Mouse (Mus musculus): ENCODE measurements around the gene Trim46. TPM values are rescaled to one million over a fixed set of nuclear protein-coding genes. Genes with fewer than 3 reads are reported as not detected.

Gene Trim46
- polyA plus RNA-seq, 1 experiment from 2014 or later: 1.7 TPM

GRCm38 (mm10) chr3:89245688-89246171 is 379 bp downstream of the Trim46 start, which contains the start of gene Krtcap2:
TSS of gene Krtcap2 (plus strand) at chr3:89245966.
- DNase-seq (ENCODE audit: low spot score): no peak
- Histone ChIP-seq H3K9me3 (ENCODE audit: control insufficient read depth, low read length) (no peaks in the 10 kb centered on the region), H3K9ac (ENCODE audit: low read depth, low read length) (peak within 1 kb of the TSS; percentile 73), H3K27ac (ENCODE audit: low read depth, low read length) (0 out of 2 replicates have a peak within 1 kb of the TSS, but pooled peaks have one; percentile 6), H3K4me2 (peak within 1 kb of the TSS; percentile 84), H3K36me3 (ENCODE audit: control insufficient read depth, insufficient read depth, low read length) (no peaks in the 10 kb centered on the region), H3K4me1 (replicated peaks; ENCODE audit: control insufficient read depth, insufficient read depth, low read length) (peaks cover 34% of the 10 kb centered on the region), H3K27me3 (replicated peaks; ENCODE audit: control insufficient read depth, insufficient read depth, low read length) (peaks cover 24% of the 10 kb centered on the region), H3K4me3 (ENCODE audit: low read depth, low read length) (peak within 1 kb of the TSS; percentile 75)
- ATAC-seq (replicated peaks; ENCODE audit: low FRiP score): peak; percentile 4; the same call in 1 of the 2 replicates
- WGBS: 6% methylated on average over 20 of the region's 20 CpGs

- DNase-seq (ENCODE audit: low spot score) (no peak), ATAC-seq (replicated peaks; ENCODE audit: low FRiP score) (no peak)
- peaks cover 24% of the 10 kb centered on the region for H3K27me3 ChIP-seq (replicated peaks; ENCODE audit: control insufficient read depth, insufficient read depth, low read length)
- H3K4me3 ChIP-seq (ENCODE audit: low read depth, low read length): peak overlapping the region; percentile 75
- 3% methylated on average over 23 of the region's 26 CpGs for WGBS
- H3K9ac ChIP-seq (ENCODE audit: low read depth, low read length): no peak overlapping the region
- peaks cover 31% of the 10 kb centered on the region for H3K4me1 ChIP-seq (replicated peaks; ENCODE audit: control insufficient read depth, insufficient read depth, low read length)
- no peaks in the 10 kb centered on the region for H3K9me3 ChIP-seq (ENCODE audit: control insufficient read depth, low read length)
- H3K27ac ChIP-seq (ENCODE audit: low read depth, low read length): no peak overlapping the region
- H3K36me3 ChIP-seq (ENCODE audit: control insufficient read depth, insufficient read depth, low read length): no peaks in the 10 kb centered on the region
- peak overlapping the region; percentile 84 for H3K4me2 ChIP-seq
Measured at GRCm38 (mm10) chr3:89244982-89245687, 974 bp downstream of the Trim46 start.

GRCm38 (mm10) chr3:89244158-89244981 is 1.7 kb downstream of the Trim46 start:
- peaks cover 31% of the 10 kb centered on the region for H3K4me1 ChIP-seq (replicated peaks; ENCODE audit: control insufficient read depth, insufficient read depth, low read length)
- no peak for DNase-seq (ENCODE audit: low spot score)
- 18% methylated on average over 25 of the region's 25 CpGs for WGBS
- peak overlapping the region; percentile 84 for H3K4me2 ChIP-seq
- peaks cover 24% of the 10 kb centered on the region for H3K27me3 ChIP-seq (replicated peaks; ENCODE audit: control insufficient read depth, insufficient read depth, low read length)
- H3K4me3 ChIP-seq (ENCODE audit: low read depth, low read length): peak overlapping the region; percentile 75
- H3K9me3 ChIP-seq (ENCODE audit: control insufficient read depth, low read length): no peaks in the 10 kb centered on the region
- no peak for ATAC-seq (replicated peaks; ENCODE audit: low FRiP score)
- no peak overlapping the region for H3K9ac ChIP-seq (ENCODE audit: low read depth, low read length)
- H3K36me3 ChIP-seq (ENCODE audit: control insufficient read depth, insufficient read depth, low read length): no peaks in the 10 kb centered on the region
- H3K27ac ChIP-seq (ENCODE audit: low read depth, low read length): no peak overlapping the region

GRCm38 (mm10) chr3:89243609-89244008 is 2.5 kb downstream of the Trim46 start:
- Histone ChIP-seq H3K4me1 (replicated peaks; ENCODE audit: control insufficient read depth, insufficient read depth, low read length) (peaks cover 31% of the 10 kb centered on the region), H3K9ac (ENCODE audit: low read depth, low read length) (0 out of 2 replicates have a peak overlapping the region, but pooled peaks have one; percentile 20), H3K4me2 (peak overlapping the region; percentile 44), H3K27me3 (replicated peaks; ENCODE audit: control insufficient read depth, insufficient read depth, low read length) (peaks cover 24% of the 10 kb centered on the region), H3K9me3 (ENCODE audit: control insufficient read depth, low read length) (no peaks in the 10 kb centered on the region), H3K27ac (ENCODE audit: low read depth, low read length) (no peak overlapping the region), H3K36me3 (ENCODE audit: control insufficient read depth, insufficient read depth, low read length) (no peaks in the 10 kb centered on the region), H3K4me3 (ENCODE audit: low read depth, low read length) (peak overlapping the region; percentile 15; the same call in 1 of the 2 replicates)
- 19% methylated on average over 14 of the region's 14 CpGs for WGBS
- ATAC-seq (replicated peaks; ENCODE audit: low FRiP score) (no peak; the same call in 1 of the 2 replicates), DNase-seq (ENCODE audit: low spot score) (no peak)

GRCm38 (mm10) chr3:89242331-89242895 is 3.7 kb downstream of the Trim46 start:
- H3K36me3 ChIP-seq (ENCODE audit: control insufficient read depth, insufficient read depth, low read length): no peaks in the 10 kb centered on the region
- no peak overlapping the region for H3K4me2 ChIP-seq
- peaks cover 29% of the 10 kb centered on the region for H3K4me1 ChIP-seq (replicated peaks; ENCODE audit: control insufficient read depth, insufficient read depth, low read length)
- WGBS: 67% methylated on average over 9 of the region's 9 CpGs
- no peaks in the 10 kb centered on the region for H3K9me3 ChIP-seq (ENCODE audit: control insufficient read depth, low read length)
- H3K9ac ChIP-seq (ENCODE audit: low read depth, low read length): no peak overlapping the region
- DNase-seq (ENCODE audit: low spot score) (no peak), ATAC-seq (replicated peaks; ENCODE audit: low FRiP score) (no peak)
- H3K27ac ChIP-seq (ENCODE audit: low read depth, low read length): no peak overlapping the region
- no peak overlapping the region for H3K4me3 ChIP-seq (ENCODE audit: low read depth, low read length)
- H3K27me3 ChIP-seq (replicated peaks; ENCODE audit: control insufficient read depth, insufficient read depth, low read length): peaks cover 24% of the 10 kb centered on the region

- no peak overlapping the region for H3K27ac ChIP-seq (ENCODE audit: low read depth, low read length)
- H3K9ac ChIP-seq (ENCODE audit: low read depth, low read length): no peak overlapping the region
- H3K4me3 ChIP-seq (ENCODE audit: low read depth, low read length): no peak overlapping the region
Measured at GRCm38 (mm10) chr3:89238494-89238893, 7.6 kb downstream of the Trim46 start.

GRCm38 (mm10) chr3:89237682-89238081 is 8.4 kb downstream of the Trim46 start:
- Histone ChIP-seq H3K9me3 (ENCODE audit: control insufficient read depth, low read length) (no peaks in the 10 kb centered on the region), H3K4me1 (replicated peaks; ENCODE audit: control insufficient read depth, insufficient read depth, low read length) (no peaks in the 10 kb centered on the region; the same call in 1 of the 2 replicates), H3K27me3 (replicated peaks; ENCODE audit: control insufficient read depth, insufficient read depth, low read length) (peaks cover 4% of the 10 kb centered on the region), H3K4me3 (ENCODE audit: low read depth, low read length) (no peak overlapping the region), H3K4me2 (no peak overlapping the region), H3K27ac (ENCODE audit: low read depth, low read length) (no peak overlapping the region), H3K9ac (ENCODE audit: low read depth, low read length) (no peak overlapping the region), H3K36me3 (ENCODE audit: control insufficient read depth, insufficient read depth, low read length) (no peaks in the 10 kb centered on the region)
- ATAC-seq (replicated peaks; ENCODE audit: low FRiP score) (no peak), DNase-seq (ENCODE audit: low spot score) (no peak)
- WGBS: 87% methylated on average over 21 of the region's 21 CpGs

More at GRCm38 (mm10) chr3:89238494-89238893, 7.6 kb downstream of the Trim46 start:
- Histone ChIP-seq H3K4me2 (no peak overlapping the region), H3K9me3 (ENCODE audit: control insufficient read depth, low read length) (no peaks in the 10 kb centered on the region), H3K4me1 (replicated peaks; ENCODE audit: control insufficient read depth, insufficient read depth, low read length) (peaks cover 3% of the 10 kb centered on the region; the same call in 1 of the 2 replicates), H3K36me3 (ENCODE audit: control insufficient read depth, insufficient read depth, low read length) (no peaks in the 10 kb centered on the region), H3K27me3 (replicated peaks; ENCODE audit: control insufficient read depth, insufficient read depth, low read length) (peaks cover 6% of the 10 kb centered on the region)
- ATAC-seq (replicated peaks; ENCODE audit: low FRiP score) (no peak), DNase-seq (ENCODE audit: low spot score) (no peak)
- WGBS: 57% methylated on average over 12 of the region's 12 CpGs

GRCm38 (mm10) chr3:89236516-89236915 is 9.6 kb downstream of the Trim46 start:
- ATAC-seq (replicated peaks; ENCODE audit: low FRiP score) (no peak), DNase-seq (ENCODE audit: low spot score) (no peak)
- H3K4me1 ChIP-seq (replicated peaks; ENCODE audit: control insufficient read depth, insufficient read depth, low read length): no peaks in the 10 kb centered on the region; the same call in 1 of the 2 replicates
- 83% methylated on average over 10 of the region's 10 CpGs for WGBS
- H3K27ac ChIP-seq (ENCODE audit: low read depth, low read length): no peak overlapping the region
- no peaks in the 10 kb centered on the region for H3K36me3 ChIP-seq (ENCODE audit: control insufficient read depth, insufficient read depth, low read length)
- no peaks in the 10 kb centered on the region for H3K9me3 ChIP-seq (ENCODE audit: control insufficient read depth, low read length)
- H3K4me2 ChIP-seq: no peak overlapping the region
- H3K4me3 ChIP-seq (ENCODE audit: low read depth, low read length): no peak overlapping the region
- peaks cover 8% of the 10 kb centered on the region for H3K27me3 ChIP-seq (replicated peaks; ENCODE audit: control insufficient read depth, insufficient read depth, low read length)
- H3K9ac ChIP-seq (ENCODE audit: low read depth, low read length): no peak overlapping the region

All from liver, embryonic 11.5 days (tissue).